Mouse (Mus musculus) hindbrain, embryonic 12.5 days (tissue): ENCODE results near the gene Zfp108. TPM values are rescaled to one million over a fixed set of nuclear protein-coding genes. Genes with fewer than 3 reads are reported as not detected.
A peak's percentile ranks its signal among the peaks of the same experiment; 100 is the strongest.
"Not testable (repeated sequence)": the region's sequence is repeated elsewhere in the genome, so short reads cannot be mapped to it uniquely, and the experiment has no call there.

ENCODE experiments used
- ATAC-seq: fragments of 200-750 bp; cut with Nextera tagmentation; 2 replicates; pipeline ENCODE4 v1.8.0; 2017; ENCODE audit warnings: moderate TSS enrichment; ENCODE audit not compliant: low FRiP score
- H3K27ac ChIP-seq: fragments of 300-500 bp; sonication (generic); 2 replicates; pipeline ENCODE4 v1.5.1; 2016; ENCODE audit warnings: mild to moderate bottlenecking
- H3K27me3 ChIP-seq: fragments of 300-500 bp; sonication (generic); 2 replicates; pipeline ENCODE4 v1.6.1; 2016; ENCODE audit warnings: mild to moderate bottlenecking
- H3K36me3 ChIP-seq: fragments of 300-500 bp; sonication (generic); 2 replicates; pipeline ENCODE4 v1.6.1; 2016; ENCODE audit warnings: mild to moderate bottlenecking
- H3K4me1 ChIP-seq: fragments of 300-500 bp; sonication (generic); 2 replicates; pipeline ENCODE4 v1.6.1; 2016
- H3K4me2 ChIP-seq: fragments of 300-500 bp; sonication (generic); replicated peaks from 2 replicates; pipeline ENCODE4 v1.6.1; 2016; ENCODE audit warnings: mild to moderate bottlenecking
- H3K4me3 ChIP-seq: fragments of 300-500 bp; sonication (generic); 2 replicates; pipeline ENCODE4 v1.5.1; 2016; ENCODE audit warnings: mild to moderate bottlenecking
- H3K9ac ChIP-seq: fragments of 300-500 bp; sonication (generic); 2 replicates; pipeline ENCODE4 v1.6.1; 2016; ENCODE audit warnings: mild to moderate bottlenecking, moderate library complexity
- H3K9me3 ChIP-seq: fragments of 300-500 bp; sonication (generic); replicated peaks from 2 replicates; pipeline ENCODE4 v1.6.1; 2016; ENCODE audit warnings: mild to moderate bottlenecking
- WGBS: fragments of 180-500 bp; shearing (Covaris S2); methylation state at CpG from one replicate; pipeline ENCODE4 v1.1.7; 2016; 5-methylcytosine and 5-hydroxymethylcytosine counted together
- polyA plus RNA-seq: library from polyadenylated mRNA; unstranded; fragments of >200 nt; fragmentation: Nextera tagmentation; extraction: Ambion mirVana; gene quantifications from 2 replicates; pipeline ENCODE4 v1.2.1, GENCODE M21; 2016

The Zfp108 gene
- polyA plus RNA-seq, 1 experiment from 2014 or later: 4.4 TPM

GRCm38 (mm10) chr7:24268176-24269155 lies 13.9 kb downstream of the Zfp108 start:
- H3K9ac ChIP-seq: no peak overlapping the region
- H3K4me1 ChIP-seq: 0 out of 2 replicates have a peak, but pooled peaks cover 5% of the 10 kb centered on the region
- no peak for ATAC-seq
- H3K4me3 ChIP-seq: no peak overlapping the region
- H3K27ac ChIP-seq: no peak overlapping the region
- WGBS: 70% methylated on average over 24 of the region's 24 CpGs
- H3K27me3 ChIP-seq: no peaks in the 10 kb centered on the region
- no peaks in the 10 kb centered on the region for H3K9me3 ChIP-seq
- no peak overlapping the region for H3K4me2 ChIP-seq
- H3K36me3 ChIP-seq: peaks cover 1% of the 10 kb centered on the region; the same call in 1 of the 2 replicates

GRCm38 (mm10) chr7:24269256-24269655 lies 14.7 kb downstream of the Zfp108 start:
- H3K9me3 ChIP-seq: no peaks in the 10 kb centered on the region
- no peak overlapping the region for H3K27ac ChIP-seq
- peak; percentile 17; the same call in 1 of the 2 replicates for ATAC-seq
- H3K36me3 ChIP-seq: peaks cover 9% of the 10 kb centered on the region
- no peaks in the 10 kb centered on the region for H3K27me3 ChIP-seq
- H3K4me1 ChIP-seq: 0 out of 2 replicates have a peak, but pooled peaks cover 5% of the 10 kb centered on the region
- no peak overlapping the region for H3K9ac ChIP-seq
- H3K4me3 ChIP-seq: no peak overlapping the region
- no peak overlapping the region for H3K4me2 ChIP-seq
- 84% methylated on average over 3 of the region's 3 CpGs for WGBS

GRCm38 (mm10) chr7:24269667-24270287 lies 15.2 kb downstream of the Zfp108 start:
- peak overlapping the region; percentile 78 for H3K9ac ChIP-seq
- H3K4me2 ChIP-seq: peak overlapping the region; percentile 77
- peak overlapping the region; percentile 80; the same call in 1 of the 2 replicates for H3K27ac ChIP-seq
- H3K36me3 ChIP-seq: peaks cover 15% of the 10 kb centered on the region
- 0 out of 2 replicates have a peak, but pooled peaks cover 5% of the 10 kb centered on the region for H3K4me1 ChIP-seq
- H3K27me3 ChIP-seq: no peaks in the 10 kb centered on the region
- peak; percentile 77 for ATAC-seq
- peak overlapping the region; percentile 56 for H3K4me3 ChIP-seq
- WGBS: 33% methylated on average over 7 of the region's 7 CpGs
- H3K9me3 ChIP-seq: no peaks in the 10 kb centered on the region

GRCm38 (mm10) chr7:24270288-24270672 lies 15.7 kb downstream of the Zfp108 start, which contains the start of gene Zfp93:
TSS of gene Zfp93 (plus strand) at chr7:24270420.
- peak within 1 kb of the TSS; percentile 80 for H3K27ac ChIP-seq
- peaks cover 20% of the 10 kb centered on the region for H3K36me3 ChIP-seq
- ATAC-seq: peak; percentile 93
- peak within 1 kb of the TSS; percentile 56 for H3K4me3 ChIP-seq
- no peaks in the 10 kb centered on the region for H3K9me3 ChIP-seq
- under 1% methylated on average over 12 of the region's 12 CpGs for WGBS
- peak within 1 kb of the TSS; percentile 77 for H3K4me2 ChIP-seq
- peak within 1 kb of the TSS; percentile 78 for H3K9ac ChIP-seq
- no peaks in the 10 kb centered on the region for H3K27me3 ChIP-seq
- H3K4me1 ChIP-seq: 0 out of 2 replicates have a peak, but pooled peaks cover 5% of the 10 kb centered on the region

GRCm38 (mm10) chr7:24271191-24271590 lies 16.6 kb downstream of the Zfp108 start:
- H3K9me3 ChIP-seq: no peaks in the 10 kb centered on the region
- H3K4me2 ChIP-seq: no peak overlapping the region
- H3K9ac ChIP-seq: no peak overlapping the region
- no peak for ATAC-seq
- no peak overlapping the region for H3K4me3 ChIP-seq
- H3K4me1 ChIP-seq: 0 out of 2 replicates have a peak, but pooled peaks cover 5% of the 10 kb centered on the region
- no peak overlapping the region for H3K27ac ChIP-seq
- peaks cover 28% of the 10 kb centered on the region for H3K36me3 ChIP-seq
- 92% methylated on average over 6 of the region's 6 CpGs for WGBS
- no peaks in the 10 kb centered on the region for H3K27me3 ChIP-seq

GRCm38 (mm10) chr7:24274456-24274855 lies 19.9 kb downstream of the Zfp108 start:
- H3K4me3 ChIP-seq: no peak overlapping the region
- H3K36me3 ChIP-seq: peaks cover 41% of the 10 kb centered on the region
- WGBS: 92% methylated on average over 4 of the region's 4 CpGs
- 0 out of 2 replicates have a peak, but pooled peaks cover 5% of the 10 kb centered on the region for H3K4me1 ChIP-seq
- H3K27me3 ChIP-seq: no peaks in the 10 kb centered on the region
- no peak overlapping the region for H3K9ac ChIP-seq
- H3K9me3 ChIP-seq: no peaks in the 10 kb centered on the region
- no peak for ATAC-seq
- H3K27ac ChIP-seq: no peak overlapping the region
- no peak overlapping the region for H3K4me2 ChIP-seq

GRCm38 (mm10) chr7:24278771-24279170 lies 24.2 kb downstream of the Zfp108 start:
- ATAC-seq, H3K27me3 ChIP-seq, H3K9ac ChIP-seq, H3K9me3 ChIP-seq, H3K4me2 ChIP-seq, H3K27ac ChIP-seq, H3K4me1 ChIP-seq, H3K4me3 ChIP-seq: not testable (repeated sequence)
- 88% methylated on average over 3 of the region's 3 CpGs for WGBS
- peaks cover 36% of the 10 kb centered on the region for H3K36me3 ChIP-seq

- WGBS: 58% methylated on average over 10 of the region's 10 CpGs
- Histone ChIP-seq H3K4me3 (no peak overlapping the region), H3K27ac (no peak overlapping the region), H3K4me1 (no peaks in the 10 kb centered on the region), H3K27me3 (no peaks in the 10 kb centered on the region), H3K9ac (no peak overlapping the region), H3K4me2 (no peak overlapping the region), H3K9me3 (no peaks in the 10 kb centered on the region), H3K36me3 (peaks cover 21% of the 10 kb centered on the region)
- no peak for ATAC-seq
Measured at GRCm38 (mm10) chr7:24280031-24280857, 25.6 kb downstream of the Zfp108 start.

- Histone ChIP-seq H3K27me3 (no peaks in the 10 kb centered on the region), H3K4me1 (no peaks in the 10 kb centered on the region), H3K36me3 (peaks cover 16% of the 10 kb centered on the region), H3K4me3 (no peak overlapping the region), H3K4me2 (no peak overlapping the region), H3K27ac (no peak overlapping the region), H3K9me3 (no peaks in the 10 kb centered on the region), H3K9ac (no peak overlapping the region)
- no peak for ATAC-seq
- WGBS: 57% methylated on average over 4 of the region's 4 CpGs
Measured at GRCm38 (mm10) chr7:24280858-24281145, 26.2 kb downstream of the Zfp108 start.

GRCm38 (mm10) chr7:24286090-24286489 lies 31.5 kb downstream of the Zfp108 start:
- H3K36me3 ChIP-seq: peaks cover 39% of the 10 kb centered on the region
- H3K27ac ChIP-seq: no peak overlapping the region
- no peak overlapping the region for H3K4me3 ChIP-seq
- H3K9ac ChIP-seq: no peak overlapping the region
- no peaks in the 10 kb centered on the region for H3K4me1 ChIP-seq
- ATAC-seq: no peak
- H3K4me2 ChIP-seq: no peak overlapping the region
- no peaks in the 10 kb centered on the region for H3K27me3 ChIP-seq
- H3K9me3 ChIP-seq: no peaks in the 10 kb centered on the region
- WGBS: 48% methylated on average over 4 of the region's 4 CpGs

GRCm38 (mm10) chr7:24286916-24287315 lies 32.3 kb downstream of the Zfp108 start:
- H3K27me3 ChIP-seq: no peaks in the 10 kb centered on the region
- no peak overlapping the region for H3K4me3 ChIP-seq
- H3K4me1 ChIP-seq: no peaks in the 10 kb centered on the region
- no peak overlapping the region for H3K9ac ChIP-seq
- no peaks in the 10 kb centered on the region for H3K9me3 ChIP-seq
- no peak overlapping the region for H3K4me2 ChIP-seq
- no peak for ATAC-seq
- no peak overlapping the region for H3K27ac ChIP-seq
- WGBS: 75% methylated on average over 4 of the region's 4 CpGs
- peaks cover 48% of the 10 kb centered on the region for H3K36me3 ChIP-seq

- Histone ChIP-seq H3K4me3 (no peak overlapping the region), H3K9ac (no peak overlapping the region), H3K9me3 (no peaks in the 10 kb centered on the region), H3K27ac (no peak overlapping the region), H3K36me3 (peaks cover 55% of the 10 kb centered on the region), H3K4me1 (no peaks in the 10 kb centered on the region), H3K4me2 (no peak overlapping the region), H3K27me3 (no peaks in the 10 kb centered on the region)
- no peak for ATAC-seq
- WGBS: 81% methylated on average over 5 of the region's 5 CpGs
Measured at GRCm38 (mm10) chr7:24287670-24288069, 33.1 kb downstream of the Zfp108 start.
